Mouse (Mus musculus): ENCODE measurements at regions not wholly inside any gene's neighbourhood (a gene's known extent, or its start where the extent isn't known, plus 50 kb on each side); places are given as distances from the start of the nearest gene placed in this dataset.

GRCm38 (mm10) chr7:83032025-83032424 lies 164.9 kb downstream of the Mex3b start:
- TF ChIP-seq MAX (IDR thresholded peaks at IDR 0.05) = no peak
- TF ChIP-seq CTCF (IDR thresholded peaks at IDR 0.05; ENCODE audit: control insufficient read depth, insufficient read depth, insufficient read length) = no peak
- no peak for TF ChIP-seq USF1 (IDR thresholded peaks at IDR 0.05; ENCODE audit: low read depth)
- TF ChIP-seq FOSL1 (IDR thresholded peaks at IDR 0.05; ENCODE audit: insufficient read depth, low read length, poor library complexity, severe bottlenecking) = no peak
- TF ChIP-seq MYOD1 (IDR thresholded peaks at IDR 0.05; ENCODE audit: control insufficient read depth, insufficient read length, low read depth) = peak; percentile 80

Measured in C2C12 (cell line).